Mouse (Mus musculus) CH12F3 (cell line): ENCODE data around the gene Aatk.

Experiments used
- in situ Hi-C: fragments of 300-500 bp; cut with MboI; formaldehyde crosslinking; loops from 2 replicates; pipeline ENCODE4 v1.14.3; 2020; ENCODE audit warnings: low sequenced_read_pairs

The Aatk gene

DNA sequence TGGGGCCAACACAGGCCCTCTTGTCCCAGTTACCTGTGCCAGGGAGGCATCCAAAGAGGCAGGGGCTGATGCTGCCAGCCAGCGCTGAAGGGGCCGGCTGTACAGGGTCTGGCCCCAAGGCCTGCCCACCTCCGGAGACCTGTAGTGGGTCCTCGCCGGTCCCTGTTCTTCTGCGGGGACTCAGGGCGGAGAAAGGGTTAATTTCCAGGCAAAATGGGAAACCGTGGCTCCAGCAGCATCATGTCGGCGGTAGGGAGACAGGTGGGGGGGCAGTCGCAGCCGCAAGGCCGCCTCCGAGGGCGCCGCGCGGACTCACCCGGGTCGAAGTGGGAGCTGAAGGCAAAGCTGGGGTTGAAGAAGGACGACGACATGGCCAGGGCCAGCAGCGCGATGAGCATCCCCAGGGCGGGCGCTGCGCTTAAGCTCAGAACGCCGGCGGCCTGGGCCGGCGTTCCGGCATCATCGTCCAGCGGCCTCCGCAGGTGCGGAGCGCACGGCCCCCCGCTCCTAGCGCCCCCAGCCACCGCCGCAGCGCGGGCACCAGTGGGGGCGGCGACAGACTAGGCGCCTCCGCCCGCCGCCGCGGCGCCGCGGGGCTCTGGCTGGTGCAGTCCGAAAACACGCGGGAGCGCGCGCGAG lies at the start of gene Aatk:
Gene Aatk, minus strand, starts transcription at position 615 of the 639 bp plus-strand sequence.
- in situ Hi-C loops = no loop called here

DNA sequence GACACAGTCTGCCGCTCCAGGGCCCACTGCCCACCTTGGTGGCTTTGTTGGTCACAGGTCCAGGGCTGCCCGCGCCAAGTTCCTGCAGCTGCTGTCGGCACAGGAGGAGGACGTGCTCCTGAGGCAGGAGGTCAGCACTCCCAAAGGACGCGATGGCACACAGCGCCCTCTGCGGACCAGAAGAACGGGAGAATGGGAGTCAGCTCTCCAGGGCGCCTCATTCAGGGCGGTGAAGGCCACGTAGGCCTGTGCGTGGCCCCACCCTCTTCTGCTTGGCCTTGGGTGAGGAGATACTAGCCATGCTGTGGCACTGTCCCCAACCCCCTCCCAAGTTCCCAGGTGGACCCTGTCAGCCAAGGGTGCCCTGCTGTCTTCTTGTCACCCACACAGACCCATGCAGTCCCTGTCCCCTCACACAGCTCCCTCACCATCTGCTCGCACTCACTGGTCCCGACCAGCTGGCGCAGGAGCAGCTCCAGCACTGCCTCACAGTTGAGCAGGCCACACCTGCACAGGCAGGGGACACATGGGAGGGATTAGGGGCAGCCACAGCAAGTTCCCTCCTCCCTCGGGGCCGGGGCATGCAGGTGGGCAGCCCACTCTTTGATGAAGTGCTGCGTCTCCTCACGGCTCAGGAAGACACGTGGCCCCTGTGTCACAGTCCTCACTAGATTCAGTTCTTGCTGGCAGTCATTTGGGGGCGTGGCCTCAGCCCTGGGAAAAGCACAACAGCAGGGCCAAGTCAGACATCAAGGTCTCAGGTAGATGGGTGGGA lies 46.0 kb upstream of the Aatk start:
- in situ Hi-C loops = no loop called here

DNA sequence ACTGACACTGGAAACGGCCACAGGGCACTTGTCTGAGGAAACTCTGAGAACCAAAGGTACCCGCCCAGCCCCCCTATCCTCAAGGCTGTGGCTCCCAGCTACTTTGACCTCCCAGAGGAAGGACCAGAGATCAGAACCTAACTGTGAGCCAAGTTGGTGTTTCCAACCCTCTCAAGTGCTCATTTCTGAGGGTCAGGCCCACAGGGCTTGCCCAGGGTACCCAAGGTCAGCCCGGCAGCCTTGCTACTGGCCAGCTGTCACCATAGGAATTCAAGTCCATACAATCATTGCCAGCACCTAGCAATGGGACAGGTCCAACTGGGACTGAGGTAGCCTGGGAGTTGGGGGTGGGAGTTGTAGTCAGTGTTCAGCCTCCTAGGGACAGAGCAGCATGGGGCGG lies 43.7 kb upstream of the Aatk start:
- in situ Hi-C loops = no loop called here

DNA sequence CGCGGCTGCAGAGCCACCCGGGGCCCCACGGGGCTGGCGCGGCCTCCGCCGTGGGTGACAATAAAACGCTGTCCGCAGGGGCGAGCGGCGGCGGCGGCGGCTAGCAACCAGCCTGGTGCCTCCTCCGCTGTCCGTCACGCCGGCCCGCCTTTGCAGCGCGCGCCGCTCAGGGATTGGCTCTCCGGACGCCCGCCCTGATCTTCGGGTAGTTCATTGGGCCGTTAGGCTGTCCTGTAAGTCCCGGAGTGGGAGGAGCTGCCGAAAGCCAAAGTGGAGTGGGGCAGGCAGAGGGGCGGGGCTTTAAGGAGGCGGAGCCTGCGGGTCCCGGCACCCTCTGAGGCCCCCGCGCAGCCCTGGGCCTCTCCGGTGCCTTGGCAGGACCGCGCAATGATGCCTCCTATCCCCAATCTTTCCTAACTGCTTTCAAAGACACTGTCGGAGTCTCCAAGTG lies 39.8 kb upstream of the Aatk start, which contains the start of gene Cep131:
Gene Cep131, minus strand, starts transcription at position 126 of the 451 bp plus-strand sequence.
- in situ Hi-C loops = no loop called here

DNA sequence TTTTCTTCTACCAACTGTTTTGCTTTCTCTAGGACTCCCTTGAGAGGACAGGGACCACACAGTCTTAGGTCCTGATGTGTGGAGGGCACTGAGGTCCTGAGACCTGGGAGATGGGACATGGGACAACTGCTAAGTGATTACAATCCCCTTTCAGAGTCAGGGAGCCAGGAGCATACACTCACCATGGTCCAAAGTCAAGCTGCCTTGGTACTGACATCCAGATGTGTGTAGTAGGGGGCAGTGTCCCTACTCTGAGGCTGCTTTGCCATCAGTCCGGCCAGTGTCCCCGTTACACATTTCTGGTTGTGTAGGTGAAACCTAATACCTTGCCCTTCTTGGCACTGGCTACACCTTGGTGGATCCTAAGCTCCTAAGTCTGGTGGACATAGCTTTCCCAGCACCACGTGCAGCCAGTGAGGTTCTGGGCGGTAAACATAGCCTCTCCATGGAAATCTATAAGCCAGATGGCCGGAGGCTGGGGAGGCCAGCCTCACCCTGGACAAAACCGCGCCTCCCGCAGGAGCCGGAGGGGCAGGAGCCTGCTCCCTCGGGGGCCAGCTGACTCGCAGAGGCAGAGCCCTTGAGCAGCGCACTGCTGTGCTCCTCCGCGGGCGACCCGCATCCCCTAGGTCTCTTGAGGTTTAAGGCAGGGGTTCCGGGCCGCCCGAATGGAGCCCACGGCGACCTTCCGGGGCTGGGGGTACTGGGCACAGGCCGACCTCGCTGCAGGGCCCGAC lies 39.1 kb upstream of the Aatk start:
- in situ Hi-C loops = no loop called here

DNA sequence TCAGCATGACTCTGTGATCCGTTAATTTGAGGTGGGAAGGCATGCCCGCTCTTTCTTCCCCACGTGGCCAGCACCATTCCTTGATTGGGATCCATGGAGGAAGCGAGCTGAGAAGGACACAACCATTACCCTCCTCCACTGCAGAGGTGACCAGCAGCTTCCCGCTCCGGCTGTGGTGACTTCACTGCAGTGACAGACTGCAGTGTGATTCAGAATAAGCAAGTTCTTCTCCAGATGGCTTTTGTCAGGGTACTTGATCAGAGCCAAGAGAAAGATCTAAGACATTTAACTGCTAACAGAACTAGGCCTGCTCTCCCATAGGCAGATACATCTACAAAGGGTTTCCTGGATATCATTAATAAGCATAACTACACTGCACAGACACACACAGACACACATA lies 33.3 kb upstream of the Aatk start:
- in situ Hi-C loops = no loop called here

DNA sequence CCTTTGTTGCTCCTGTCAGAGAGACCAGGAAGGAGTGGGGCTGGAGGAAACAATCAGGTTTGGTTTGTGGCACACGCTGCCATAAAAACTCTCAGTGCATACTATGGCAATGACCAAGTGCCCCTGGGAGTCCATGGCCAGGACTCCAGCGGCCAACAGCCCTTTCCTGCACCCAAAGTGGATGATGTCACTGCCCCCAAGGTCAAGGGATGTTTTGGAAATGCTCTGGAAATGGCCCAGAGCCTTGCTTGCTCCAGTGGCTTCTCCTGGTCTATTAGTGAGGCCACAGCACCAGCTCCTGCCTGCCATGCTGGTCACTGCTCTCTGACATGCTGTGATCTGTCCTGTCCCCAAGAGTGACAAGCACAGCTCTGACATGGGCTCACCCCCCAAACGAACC lies 29.2 kb upstream of the Aatk start:
- in situ Hi-C loops = no loop called here

DNA sequence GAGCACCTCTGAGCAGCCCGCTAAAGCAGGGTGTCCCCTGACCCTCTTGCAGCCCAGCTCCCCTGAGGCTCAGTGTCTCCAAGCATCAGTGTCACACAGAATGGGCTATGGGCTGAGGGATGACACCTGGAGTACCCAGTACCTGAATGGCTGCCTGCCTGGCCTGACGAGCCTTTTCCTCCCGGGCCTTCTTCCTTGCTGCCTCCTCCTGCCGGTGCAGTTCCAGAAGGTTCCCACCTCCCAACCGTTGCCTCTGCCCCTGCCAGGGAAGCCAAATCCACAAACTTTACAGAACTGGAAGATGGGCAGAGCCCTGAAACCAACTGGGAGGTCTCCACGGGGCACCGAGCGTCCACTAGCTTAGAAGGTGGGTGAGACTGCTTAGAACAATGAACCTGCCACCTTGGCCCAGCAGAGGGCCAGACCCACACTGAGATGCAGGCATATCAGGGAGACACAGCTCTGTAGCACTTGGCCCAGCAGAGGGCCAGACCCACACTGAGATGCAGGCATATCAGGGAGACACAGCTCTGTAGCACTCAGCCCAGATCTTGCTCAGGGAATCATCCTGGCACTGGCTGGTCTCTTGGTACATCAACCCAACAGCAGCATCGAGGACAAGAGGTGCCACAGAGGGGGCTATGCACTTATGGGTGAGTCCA lies 26.1 kb upstream of the Aatk start:
- in situ Hi-C loops = no loop called here

DNA sequence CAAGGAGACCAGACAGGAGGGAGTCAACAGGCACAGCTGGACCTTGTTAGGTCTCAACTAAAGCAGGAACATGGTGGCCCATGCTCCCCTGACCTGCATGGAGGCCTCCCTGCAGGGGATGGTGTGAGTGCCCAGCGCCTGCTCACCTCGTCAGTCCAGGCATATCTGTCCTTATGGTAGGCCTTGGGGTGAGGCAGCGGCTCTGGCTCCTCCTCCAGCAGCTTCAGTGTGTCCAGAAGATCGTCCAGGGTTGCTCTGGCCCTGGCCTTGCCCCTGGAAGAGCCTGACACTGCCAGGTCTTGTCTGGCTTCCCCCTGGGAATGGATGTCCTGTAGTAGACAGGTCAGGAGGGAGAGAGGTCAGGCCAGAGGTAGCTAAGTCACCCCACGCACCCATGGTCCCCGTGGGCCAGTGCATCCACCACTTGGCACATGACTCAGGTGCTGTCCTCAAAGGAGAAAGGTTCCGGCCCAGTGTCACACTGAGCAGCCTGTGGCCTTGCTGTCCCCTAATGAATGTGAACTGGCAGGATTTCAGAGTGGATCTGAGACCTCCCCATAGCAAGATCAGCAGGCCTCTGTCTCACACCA lies 24.9 kb upstream of the Aatk start:
- in situ Hi-C loops = no loop called here

DNA sequence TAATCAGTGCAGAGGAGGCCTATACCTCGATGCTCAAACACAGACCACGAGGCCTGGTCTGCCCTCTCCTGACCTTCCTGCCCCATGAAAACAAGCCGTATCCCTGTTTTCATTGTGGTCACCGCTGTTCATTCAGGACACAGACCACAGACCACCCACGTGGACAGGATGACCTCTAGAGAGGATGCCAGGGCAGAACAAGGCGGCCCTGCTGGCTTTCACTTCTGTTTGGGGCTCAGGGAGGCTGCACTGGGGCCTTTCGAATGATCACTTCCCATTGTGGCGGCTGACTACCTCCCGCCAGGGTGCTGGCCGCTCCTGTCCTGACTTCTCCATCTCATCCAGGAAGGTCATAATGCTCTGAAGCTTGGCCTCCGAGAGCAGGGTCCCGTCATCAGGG lies 24.1 kb upstream of the Aatk start:
- in situ Hi-C loops = no loop called here

DNA sequence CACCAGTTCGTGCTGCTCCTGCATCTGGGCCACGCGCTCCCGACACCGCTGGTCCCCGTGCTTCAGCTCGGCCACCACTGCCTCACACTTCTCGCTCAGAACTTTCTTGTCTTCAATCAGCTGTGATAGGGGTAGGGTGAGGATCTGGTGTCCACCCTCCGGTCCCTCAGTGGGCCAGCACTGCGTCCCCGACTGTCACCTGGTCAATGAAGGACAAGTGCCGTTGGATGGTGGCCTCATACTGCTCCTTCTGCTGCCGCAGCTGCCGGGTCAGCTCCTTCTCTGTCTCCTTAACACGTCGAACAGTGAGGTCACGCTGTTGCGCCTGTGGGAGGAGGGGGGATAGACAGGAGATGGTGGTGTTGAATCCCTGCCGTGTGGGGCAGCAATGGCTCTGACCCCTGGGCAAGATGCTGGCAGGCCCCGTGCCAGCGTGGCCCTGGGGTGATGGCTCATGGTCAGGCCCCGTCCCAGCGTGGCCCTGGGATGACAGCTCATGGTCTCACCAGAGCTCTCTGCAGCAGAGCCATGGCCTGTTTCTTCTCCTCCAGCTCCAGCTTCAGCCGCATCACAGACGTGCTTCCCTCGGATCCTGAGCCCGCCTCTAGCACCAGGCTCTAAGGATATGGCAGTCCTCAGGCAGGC lies 23.4 kb upstream of the Aatk start:
- in situ Hi-C loops = no loop called here

DNA sequence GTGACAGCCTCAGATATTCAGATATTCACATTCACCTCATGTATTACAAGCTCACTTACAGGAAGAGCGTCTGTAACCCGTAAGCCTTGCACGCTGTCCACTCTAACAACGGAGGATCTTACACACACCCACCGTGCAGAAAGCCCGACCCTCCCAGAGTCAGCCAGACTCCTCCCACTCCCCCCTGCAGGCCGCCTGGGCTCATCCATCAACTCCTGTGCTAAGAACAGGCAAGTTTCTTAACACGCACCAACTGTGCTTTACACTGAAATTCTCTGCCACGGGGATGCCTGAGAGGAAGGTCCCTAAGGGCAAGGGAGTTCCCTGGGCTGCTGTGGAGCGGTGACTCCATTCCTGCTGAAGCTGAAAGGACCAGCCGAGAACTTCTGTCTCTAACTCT lies 22.3 kb upstream of the Aatk start:
- in situ Hi-C loops = no loop called here

DNA sequence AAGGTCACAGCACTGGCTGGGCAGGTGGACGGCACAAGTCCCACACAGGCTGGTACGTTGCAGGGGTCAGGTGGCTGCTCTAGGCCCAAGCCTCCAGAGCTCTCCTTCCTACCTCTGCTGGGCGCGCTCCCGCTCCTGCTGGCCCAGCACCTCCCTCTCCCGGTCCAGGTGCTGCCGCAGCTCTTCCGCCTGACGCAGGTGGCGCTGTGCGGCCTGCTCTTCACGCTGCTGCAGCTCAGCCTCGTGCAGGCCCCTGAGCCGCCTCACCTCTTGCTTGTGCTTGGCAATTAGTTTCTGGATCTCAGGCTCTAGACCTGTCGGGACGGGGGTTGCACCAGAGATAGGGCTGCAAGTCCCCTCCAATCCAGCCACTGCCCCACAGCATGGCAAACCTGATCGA lies 20.9 kb upstream of the Aatk start:
- in situ Hi-C loops = no loop called here

DNA sequence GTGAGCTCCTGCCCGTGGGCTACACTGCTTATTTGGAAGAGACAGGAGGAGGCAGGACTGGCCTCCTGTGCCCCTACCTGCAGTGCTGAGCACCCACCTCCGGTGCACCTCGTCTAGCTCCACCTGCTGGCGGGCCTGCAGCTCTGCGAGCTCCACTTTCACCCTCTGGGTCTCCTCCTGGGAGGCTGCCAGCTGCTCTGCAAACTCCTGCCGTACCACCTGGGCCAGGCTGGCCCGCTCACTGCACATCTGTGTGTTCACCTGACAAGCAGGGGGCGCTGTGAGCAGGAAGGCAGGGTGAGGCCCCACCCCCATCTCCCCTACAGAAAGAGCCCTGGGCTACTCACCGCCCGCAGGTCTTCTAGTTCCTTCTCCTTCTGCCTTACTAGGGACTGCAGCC lies 18.3 kb upstream of the Aatk start:
- in situ Hi-C loops = no loop called here

DNA sequence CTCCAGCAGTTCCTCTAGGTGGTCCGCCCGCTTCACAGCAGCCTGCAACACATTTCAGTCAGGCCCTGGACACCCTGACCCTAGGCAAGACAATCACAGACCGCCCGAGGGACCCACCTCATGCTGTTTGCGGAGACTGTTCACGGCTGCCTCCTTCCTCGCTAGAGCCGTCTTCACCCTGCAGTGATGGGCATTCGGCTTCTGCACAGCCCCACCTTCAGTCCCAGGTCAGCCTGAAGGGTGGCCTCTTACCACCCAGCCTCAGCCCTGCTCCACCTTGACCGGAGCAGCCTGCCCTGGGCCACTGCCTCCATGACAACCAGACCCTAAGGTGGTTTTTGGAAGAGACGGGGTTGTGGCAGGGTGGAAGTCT lies 17.7 kb upstream of the Aatk start:
- in situ Hi-C loops = no loop called here

DNA sequence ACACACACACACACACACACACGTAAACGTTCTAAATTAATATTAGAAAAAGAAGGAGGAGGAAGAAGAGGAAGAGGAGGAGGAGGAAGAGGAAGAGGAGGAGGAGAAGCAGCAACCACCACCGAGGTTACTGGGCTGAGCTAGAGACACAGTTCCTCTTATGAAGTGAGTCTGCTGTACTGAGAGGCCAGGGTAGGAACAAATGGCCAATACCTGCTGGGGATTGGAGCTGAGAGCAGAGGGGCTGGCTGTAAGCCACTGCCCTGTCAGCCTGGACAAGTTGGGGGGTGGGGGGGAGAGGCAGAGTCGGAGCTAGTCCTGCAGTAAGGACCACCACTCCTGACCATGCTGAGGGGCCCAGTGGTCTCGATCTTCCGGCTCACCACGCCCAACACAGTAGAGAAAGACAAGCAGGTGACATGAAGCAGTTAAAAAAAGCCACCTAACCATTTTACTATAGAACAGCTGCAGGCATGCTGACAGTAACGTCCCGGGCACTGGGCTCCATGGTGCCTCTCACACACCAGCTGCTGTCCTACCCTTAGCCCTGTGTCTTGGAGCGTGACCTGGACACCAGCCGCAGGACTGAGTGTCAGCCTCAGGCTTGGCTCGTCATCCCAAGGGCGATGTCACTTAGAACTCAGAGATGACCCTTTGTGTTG lies 17.2 kb upstream of the Aatk start:
- in situ Hi-C loops = no loop called here

DNA sequence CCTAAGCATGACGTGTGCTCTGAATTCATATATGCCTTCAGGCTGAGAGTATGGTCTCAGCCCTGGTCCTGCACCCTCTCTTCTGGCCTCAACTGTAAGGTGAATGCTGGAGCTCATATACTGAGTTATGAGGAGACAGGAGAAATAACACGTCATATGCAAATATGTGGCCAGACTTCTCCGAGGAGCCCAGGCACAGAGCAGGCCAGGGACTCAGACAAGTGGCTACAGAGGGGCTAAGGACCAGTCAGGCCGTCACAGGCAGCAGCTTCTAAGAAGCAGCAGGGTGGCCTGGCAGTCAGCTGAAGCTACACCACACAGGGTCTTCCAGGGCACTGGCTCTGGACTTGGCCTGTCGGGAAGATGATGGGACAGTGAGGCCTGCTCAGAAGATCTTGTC lies 16.4 kb upstream of the Aatk start:
- in situ Hi-C loops = no loop called here

DNA sequence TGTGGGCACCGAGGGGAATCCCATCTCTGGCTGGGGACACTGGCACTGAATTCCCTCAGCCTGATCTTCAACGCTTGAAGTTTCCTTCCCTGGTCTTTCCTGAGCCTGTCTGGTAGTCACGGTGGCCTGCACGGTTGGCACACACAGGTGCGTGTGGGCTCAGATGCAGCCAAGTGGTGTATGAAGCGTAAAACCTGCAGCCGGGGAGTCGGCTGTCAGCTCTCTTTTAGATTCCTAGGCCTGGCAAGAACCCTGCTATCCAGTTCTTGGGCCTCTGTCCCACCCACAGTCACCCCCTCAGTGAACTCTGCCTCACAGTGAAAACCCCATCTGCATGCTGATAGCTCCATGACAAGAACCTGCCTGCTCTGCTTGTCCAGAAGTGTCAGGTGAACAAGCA lies 13.7 kb upstream of the Aatk start:
- in situ Hi-C loops = no loop called here

DNA sequence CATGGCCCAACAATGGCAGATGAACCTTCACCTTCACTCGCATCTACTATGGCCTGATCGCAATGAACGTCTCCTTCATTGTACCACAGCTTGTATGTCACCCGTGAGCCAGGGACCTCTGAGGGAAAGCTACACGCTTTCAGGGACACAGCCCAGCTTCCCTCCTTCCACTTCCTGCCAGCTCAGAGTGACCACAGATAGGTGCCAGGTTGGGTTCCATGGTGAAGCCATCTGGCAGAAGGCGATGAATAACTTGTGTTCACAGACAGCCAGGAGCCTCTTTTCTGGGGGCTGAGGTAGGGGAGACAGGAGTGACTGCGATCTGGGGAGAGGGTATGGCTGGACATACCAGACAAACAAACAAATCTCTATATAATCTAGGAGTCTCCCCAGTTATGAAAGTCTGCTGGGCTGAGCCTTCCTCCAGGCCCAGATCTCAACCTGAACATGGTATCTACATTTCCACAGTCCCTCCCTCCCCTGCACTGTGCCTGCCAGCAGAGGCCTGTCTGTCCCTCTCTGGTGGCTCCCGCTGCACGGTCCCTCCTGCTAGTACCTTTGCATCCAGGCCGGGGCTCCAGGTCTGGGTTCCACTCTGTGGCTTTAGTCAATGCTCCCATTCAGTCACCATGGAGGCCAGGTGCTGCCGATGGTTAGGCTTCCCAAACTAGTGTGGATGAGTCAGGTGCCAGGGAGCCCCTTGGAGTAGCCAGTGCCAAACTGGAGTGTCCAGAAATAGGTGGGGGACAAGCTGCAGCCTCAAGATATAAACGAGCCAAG lies 9.2 kb upstream of the Aatk start:
- in situ Hi-C loops = no loop called here
